In the genomic region with DNA sequence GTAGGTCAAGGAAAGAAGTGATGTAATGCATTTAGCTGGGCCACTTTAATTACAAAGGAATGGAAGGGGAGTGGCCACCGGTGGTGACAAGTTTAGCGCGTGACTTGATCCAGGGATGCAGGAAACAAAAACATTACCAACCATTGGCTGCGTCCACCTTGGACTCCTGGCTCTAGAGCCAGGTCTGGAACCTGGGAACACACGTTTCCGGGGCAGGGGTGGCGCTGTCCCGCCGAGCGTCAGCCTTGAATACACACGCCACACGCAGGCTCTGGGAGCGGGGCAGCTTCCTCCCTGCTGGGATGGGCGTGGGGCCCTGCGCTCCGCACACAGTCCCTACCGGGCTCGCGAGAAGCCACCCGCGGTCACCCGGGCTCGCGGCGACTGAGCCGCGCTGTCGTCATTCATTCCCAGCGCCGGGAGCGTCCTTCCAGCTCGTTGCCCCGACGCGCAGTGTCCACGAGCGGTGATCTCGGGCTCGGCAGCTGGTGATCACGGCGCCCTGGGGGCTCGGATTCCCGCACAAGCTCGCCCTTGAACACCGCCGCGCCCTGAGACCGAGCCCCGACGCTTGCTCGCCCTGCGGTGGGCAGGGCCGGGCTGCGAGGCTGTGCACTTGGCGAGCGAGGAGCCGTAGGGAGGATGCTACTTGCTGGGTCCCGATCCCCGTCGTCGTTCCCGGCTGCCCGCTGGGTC, we compare ENCODE assay signal across 8 mouse cellular contexts. TPM values are rescaled to one million over a fixed set of nuclear protein-coding genes. Genes with fewer than 3 reads are reported as not detected.
DNase-seq lines count a peak whose midpoint lies in the region; ATAC-seq and TF ChIP-seq lines count a peak whose summit lies in the region.

TSS of gene Tbc1d9 (plus strand) at position 118 of the 696 bp plus-strand sequence.

- ATAC-seq in frontal cortex, adult (ENCODE audit: low TSS enrichment) = peak; percentile 86
- ATAC-seq in liver, postnatal 0 days = peak; percentile 89
- ATAC-seq in neural tube, embryonic 13.5 days (ENCODE audit: low read depth) = peak; percentile 94

- WGBS in liver, postnatal 0 days (ENCODE audit: insufficient replicate concordance) = under 1% methylated on average over 60 of the region's 63 CpGs
- under 1% methylated on average over 63 of the region's 63 CpGs for WGBS in neural tube, embryonic 13.5 days

- peak within 1 kb of the TSS; percentile 77 for H3K4me3 ChIP-seq in ES-Bruce4 (ENCODE audit: low read depth, low read length)
- H3K4me3 ChIP-seq in liver, postnatal 0 days (ENCODE audit: low read depth, low read length) = peak within 1 kb of the TSS; percentile 57
- peak within 1 kb of the TSS; percentile 76 for H3K4me3 ChIP-seq in neural tube, embryonic 13.5 days

- 0 out of 2 replicates have a peak, but pooled peaks cover 2% of the 10 kb centered on the region for H3K27me3 ChIP-seq in ES-Bruce4 (ENCODE audit: control insufficient read depth, insufficient read depth, low read length, poor library complexity, severe bottlenecking)
- H3K27me3 ChIP-seq in liver, postnatal 0 days (ENCODE audit: insufficient read depth, low read length) = peaks cover 17% of the 10 kb centered on the region
- H3K27me3 ChIP-seq in neural tube, embryonic 13.5 days = peaks cover 5% of the 10 kb centered on the region; the same call in 1 of the 2 replicates

- peak within 1 kb of the TSS; percentile 64 for H3K27ac ChIP-seq in ES-Bruce4 (ENCODE audit: insufficient read depth, low read length)
- H3K27ac ChIP-seq in liver, postnatal 0 days (ENCODE audit: low read depth) = peak within 1 kb of the TSS; percentile 44; the same call in 1 of the 2 replicates
- H3K27ac ChIP-seq in neural tube, embryonic 13.5 days (replicated peaks) = peak within 1 kb of the TSS; percentile 94

- peak; percentile 90 for TF ChIP-seq EP300 in ES-Bruce4 (IDR thresholded peaks at IDR 0.05; ENCODE audit: insufficient read depth, low read depth, low read length)
- no peak for TF ChIP-seq EP300 in liver, postnatal 0 days (IDR thresholded peaks at IDR 0.05; ENCODE audit: low read depth)

- H3K36me3 ChIP-seq in ES-Bruce4 (ENCODE audit: control insufficient read depth, insufficient read depth, low read length, poor library complexity, severe bottlenecking) = no peaks in the 10 kb centered on the region
- no peaks in the 10 kb centered on the region for H3K36me3 ChIP-seq in liver, postnatal 0 days (replicated peaks; ENCODE audit: insufficient read depth, low read length)
- H3K36me3 ChIP-seq in neural tube, embryonic 13.5 days = no peaks in the 10 kb centered on the region

- intact Hi-C loops in heart, postnatal 36 days (cut with DNase I) = loop anchor here (5.0 kb wide), 1 partner anchor 167 kb away; the partner anchor contains the start of gene Elmod2

- H3K4me1 ChIP-seq in ES-Bruce4 (ENCODE audit: control insufficient read depth, insufficient read depth, low read length) = peaks cover 11% of the 10 kb centered on the region
- peaks cover 6% of the 10 kb centered on the region; the same call in 1 of the 2 replicates for H3K4me1 ChIP-seq in liver, postnatal 0 days (ENCODE audit: insufficient read depth)
- H3K4me1 ChIP-seq in neural tube, embryonic 13.5 days (replicated peaks) = peaks cover 32% of the 10 kb centered on the region

- peak; percentile 80 for DNase-seq in cerebellum, adult 8-10 months
- DNase-seq in heart, postnatal 36 days = peak; percentile 65 to 77
- DNase-seq in layer of hippocampus, adult 18-20 months (ENCODE audit: low spot score in 2 of 2) = peak; percentile 45 to 66
- peak; percentile 62 for DNase-seq in liver, postnatal 0 days
- DNase-seq in testis, postnatal 10 days (ENCODE audit: low spot score) = peak; percentile 73

- TF ChIP-seq CTCF in ES-Bruce4 (IDR thresholded peaks at IDR 0.05; ENCODE audit: low read depth, low read length) = peak; percentile 31
- peak; percentile 38 for TF ChIP-seq CTCF in liver, postnatal 0 days (IDR thresholded peaks at IDR 0.05; ENCODE audit: low read depth)

- H3K4me2 ChIP-seq in liver, postnatal 0 days (ENCODE audit: low read depth, low read length) = peak within 1 kb of the TSS; percentile 86
- peak within 1 kb of the TSS; percentile 68 for H3K4me2 ChIP-seq in neural tube, embryonic 13.5 days

- no peaks in the 10 kb centered on the region for H3K9me3 ChIP-seq in ES-Bruce4 (replicated peaks; ENCODE audit: control insufficient read depth, insufficient read depth, low read length, poor library complexity, severe bottlenecking)
- H3K9me3 ChIP-seq in liver, postnatal 0 days (ENCODE audit: low read length) = no peaks in the 10 kb centered on the region
- no peaks in the 10 kb centered on the region for H3K9me3 ChIP-seq in neural tube, embryonic 13.5 days

- peak within 1 kb of the TSS; percentile 88 for H3K9ac ChIP-seq in ES-Bruce4 (ENCODE audit: low read depth, poor library complexity, severe bottlenecking)
- H3K9ac ChIP-seq in liver, postnatal 0 days (replicated peaks) = peak within 1 kb of the TSS; percentile 69
- peak within 1 kb of the TSS; percentile 88 for H3K9ac ChIP-seq in neural tube, embryonic 13.5 days

- no peak for TF ChIP-seq POLR2A in ES-Bruce4 (IDR thresholded peaks at IDR 0.05; ENCODE audit: insufficient read depth, low read length)

RNA-seq across cellular contexts. Expression of gene Tbc1d9, which starts in this region (rescaled TPM):
- 8.8 and 10.6 TPM in 2 replicates for polyA plus RNA-seq in ES-Bruce4 (2011; ENCODE audit: insufficient read depth, insufficient read length, low read depth, missing spikeins)
- total RNA-seq in heart, postnatal 36 days (2021) = 1 to 10 TPM; 2.2 to 3.3 TPM
- 10 to 100 TPM; 61.2 to 65.3 TPM for total RNA-seq in layer of hippocampus, adult 18-20 months (2021)
- polyA plus RNA-seq in liver, postnatal 0 days (2015; fragmentation: Nextera tagmentation; extraction: Ambion mirVana) = 0.41 TPM in 2 replicates
- polyA plus RNA-seq in neural tube, embryonic 13.5 days (2015; fragmentation: Nextera tagmentation; extraction: Ambion mirVana) = 15.3 and 16.3 TPM in 2 replicates

Comparison
In these comparisons a context has a peak if more than half of its experiments do, and no peak if none do; other contexts are left out.
1. Peak in every context shown above with its lines: DNase-seq, ATAC-seq, H3K4me3 ChIP-seq and H3K27ac ChIP-seq.
2. RNA of gene Tbc1d9 (total RNA-seq): 61.2 to 65.3 TPM in layer of hippocampus, adult 18-20 months; 2.2 to 3.3 TPM in heart, postnatal 36 days; every median in the first group is over 10 times any median in the second.
3. Peak in DNase-seq, ATAC-seq, H3K4me3 ChIP-seq, H3K27ac ChIP-seq, H3K9ac ChIP-seq and H3K4me2 ChIP-seq in liver, postnatal 0 days; RNA of the gene not detected or under 1 TPM.
4. H3K27ac ChIP-seq: peak in every context shown above with its lines; median percentile 94 in neural tube, embryonic 13.5 days; 64 in ES-Bruce4; 44 in liver, postnatal 0 days.